Mouse (Mus musculus): ENCODE data around the gene Nlrp14. TPM values are rescaled to one million over a fixed set of nuclear protein-coding genes. Genes with fewer than 3 reads are reported as not detected.

The Nlrp14 gene
- not detected for total RNA-seq (2023)

GRCm38 (mm10) chr7:107166690-107167089 lies at the start of gene Nlrp14:
Gene Nlrp14 (plus strand): TSS chr7:107166990.

GRCm38 (mm10) chr7:107130983-107131382 lies 35.8 kb upstream of the Nlrp14 start, which contains the start of gene Olfr715:
Gene Olfr715 (minus strand): TSS chr7:107131083.

GRCm38 (mm10) chr7:107138027-107138426 lies 28.8 kb upstream of the Nlrp14 start, which contains the start of gene Olfr716:
Gene Olfr716 (plus strand): TSS chr7:107138327.

GRCm38 (mm10) chr7:107209204-107209860 lies 42.5 kb downstream of the Nlrp14 start, which contains the start of gene Rbmxl2:
Gene Rbmxl2 (plus strand): TSS chr7:107209445.

Other genes with a start within 250 kb of the Nlrp14 start
- gene Olfr709-ps1, start 234.8 kb upstream of the Nlrp14 start, total RNA-seq (2023): under 1 TPM; 0.09 to 0.13 TPM
- gene Olfr710, start 218.7 kb upstream of the Nlrp14 start, total RNA-seq (2023): not detected
- gene Olfr6, start 203.1 kb upstream of the Nlrp14 start, total RNA-seq (2023): not detected
- not detected for gene Olfr711, start 191.5 kb upstream of the Nlrp14 start, total RNA-seq (2023)
- not detected for gene Olfr2, start 160.9 kb upstream of the Nlrp14 start, total RNA-seq (2023)
- gene Olfr713, start 135.8 kb upstream of the Nlrp14 start, total RNA-seq (2023): not detected
- gene Olfr714, start 96.0 kb upstream of the Nlrp14 start, total RNA-seq (2023): not detected
- gene Olfr17, start 73.8 kb upstream of the Nlrp14 start, total RNA-seq (2023): not detected
- not detected for gene Olfr715b, start 56.6 kb upstream of the Nlrp14 start, total RNA-seq (2023)
- gene Olfr715, start 35.9 kb upstream of the Nlrp14 start, total RNA-seq (2023): not detected
- gene Olfr716, start 28.7 kb upstream of the Nlrp14 start, total RNA-seq (2023): not detected
- not detected for gene Rbmxl2, start 42.5 kb downstream of the Nlrp14 start, total RNA-seq (2023)
- not detected for gene Syt9, start 203.7 kb downstream of the Nlrp14 start, total RNA-seq (2023)

Measured in monocyte, adult 59 days (primary cell).